Mouse (Mus musculus) liver, embryonic 16.5 days (tissue): ENCODE measurements around the gene Mef2d. TPM values are rescaled to one million over a fixed set of nuclear protein-coding genes. Genes with fewer than 3 reads are reported as not detected.
A peak's percentile ranks its signal among the peaks of the same experiment; 100 is the strongest.
"Not testable (repeated sequence)": the region's sequence is repeated elsewhere in the genome, so short reads cannot be mapped to it uniquely, and the experiment has no call there.

ENCODE experiments used
- ATAC-seq: fragments of 200-750 bp; cut with Nextera tagmentation; 2 replicates; pipeline ENCODE4 v1.8.0; 2017; ENCODE audit warnings: low read depth, mild to moderate bottlenecking, moderate number of reproducible peaks, moderate library complexity
- H3K27ac ChIP-seq: fragments of 300-500 bp; sonication (generic); 2 replicates; pipeline ENCODE4 v1.5.1; 2014; ENCODE audit warnings: mild to moderate bottlenecking, low read length
- H3K27me3 ChIP-seq: fragments of 300-500 bp; sonication (generic); 2 replicates; pipeline ENCODE4 v1.6.1; 2014; ENCODE audit warnings: low read depth, low read length, mixed read lengths; ENCODE audit not compliant: control insufficient read depth, insufficient read depth
- H3K36me3 ChIP-seq: fragments of 300-500 bp; sonication (generic); 2 replicates; pipeline ENCODE4 v1.6.1; 2014; ENCODE audit warnings: mild to moderate bottlenecking; ENCODE audit not compliant: control insufficient read depth, insufficient read depth
- H3K4me1 ChIP-seq: fragments of 300-500 bp; sonication (generic); 2 replicates; pipeline ENCODE4 v1.6.1; 2014; ENCODE audit warnings: low read depth, low read length, mixed read lengths; ENCODE audit not compliant: control insufficient read depth
- H3K4me2 ChIP-seq: fragments of 300-500 bp; sonication (generic); 2 replicates; pipeline ENCODE4 v1.6.1; 2014; ENCODE audit warnings: low read depth, low read length, mixed read lengths
- H3K4me3 ChIP-seq: fragments of 300-500 bp; sonication (generic); 2 replicates; pipeline ENCODE4 v1.5.1; 2014; ENCODE audit warnings: low read depth, mild to moderate bottlenecking, low read length
- H3K9ac ChIP-seq: fragments of 300-500 bp; sonication (generic); 2 replicates; pipeline ENCODE4 v1.6.1; 2014; ENCODE audit warnings: low read depth, low read length
- H3K9me3 ChIP-seq: fragments of 300-500 bp; sonication (generic); replicated peaks from 2 replicates; pipeline ENCODE4 v1.6.1; 2016; ENCODE audit warnings: low read length; ENCODE audit not compliant: control insufficient read depth
- WGBS: fragments of 180-500 bp; shearing (Covaris S2); extraction: QIAGEN DNeasy Blood & Tissue Kit; methylation state at CpG from one replicate; pipeline ENCODE4 v1.1.7; 2014; ENCODE audit not compliant: insufficient replicate concordance; 5-methylcytosine and 5-hydroxymethylcytosine counted together
- polyA plus RNA-seq: library from polyadenylated mRNA; unstranded; fragments of >200 nt; fragmentation: Nextera tagmentation; extraction: Ambion mirVana; gene quantifications from 2 replicates; pipeline ENCODE4 v1.2.1, GENCODE M21; 2015

Mef2d gene
- polyA plus RNA-seq, 1 experiment from 2014 or later, result 7.9 TPM

- not testable (repeated sequence) for H3K9me3 ChIP-seq, H3K36me3 ChIP-seq, H3K4me1 ChIP-seq, H3K27ac ChIP-seq, H3K27me3 ChIP-seq, ATAC-seq
- H3K4me2 ChIP-seq, result peak overlapping the region; percentile 69
- WGBS, result 21% methylated on average over 11 of the region's 11 CpGs
- peak overlapping the region; percentile 81 for H3K9ac ChIP-seq
- H3K4me3 ChIP-seq, result peak overlapping the region; percentile 80
Observed at GRCm38 (mm10) chr3:88178346-88178733, 36.2 kb downstream of the Mef2d start.

- Histone ChIP-seq H3K9me3 (no peaks in the 10 kb centered on the region), H3K4me2 (no peak overlapping the region), H3K27me3 (no peaks in the 10 kb centered on the region), H3K9ac (no peak overlapping the region), H3K36me3 (no peaks in the 10 kb centered on the region), H3K27ac (no peak overlapping the region), H3K4me1 (peaks cover 7% of the 10 kb centered on the region), H3K4me3 (no peak overlapping the region)
- WGBS, result 75% methylated on average over 4 of the region's 4 CpGs
- ATAC-seq, result no peak
Observed at GRCm38 (mm10) chr3:88178986-88179385, 36.8 kb downstream of the Mef2d start.

- Histone ChIP-seq H3K9ac (no peak overlapping the region), H3K9me3 (no peaks in the 10 kb centered on the region), H3K36me3 (no peaks in the 10 kb centered on the region), H3K4me1 (peaks cover 7% of the 10 kb centered on the region), H3K27me3 (no peaks in the 10 kb centered on the region), H3K27ac (no peak overlapping the region), H3K4me3 (no peak overlapping the region), H3K4me2 (no peak overlapping the region)
- ATAC-seq, result no peak
- WGBS, result 54% methylated on average over 4 of the region's 4 CpGs
Observed at GRCm38 (mm10) chr3:88181374-88181773, 39.2 kb downstream of the Mef2d start.

GRCm38 (mm10) chr3:88186424-88186823, 44.3 kb downstream of the Mef2d start:
- 62% methylated on average over 3 of the region's 3 CpGs for WGBS
- H3K4me3 ChIP-seq, result no peak overlapping the region
- no peaks in the 10 kb centered on the region for H3K4me1 ChIP-seq
- no peak overlapping the region for H3K9ac ChIP-seq
- no peaks in the 10 kb centered on the region for H3K36me3 ChIP-seq
- H3K27me3 ChIP-seq, result no peaks in the 10 kb centered on the region
- no peaks in the 10 kb centered on the region for H3K9me3 ChIP-seq
- no peak overlapping the region for H3K27ac ChIP-seq
- ATAC-seq, result no peak
- no peak overlapping the region for H3K4me2 ChIP-seq

- 8% methylated on average over 3 of the region's 3 CpGs for WGBS
- Histone ChIP-seq H3K27ac (no peak overlapping the region), H3K9me3 (no peaks in the 10 kb centered on the region), H3K4me1 (no peaks in the 10 kb centered on the region), H3K4me2 (no peak overlapping the region), H3K9ac (no peak overlapping the region), H3K27me3 (peaks cover 16% of the 10 kb centered on the region), H3K4me3 (no peak overlapping the region), H3K36me3 (no peaks in the 10 kb centered on the region)
- ATAC-seq, result no peak
Observed at GRCm38 (mm10) chr3:88191146-88191545, 49.0 kb downstream of the Mef2d start.

GRCm38 (mm10) chr3:88191820-88192616, 49.8 kb downstream of the Mef2d start:
- Histone ChIP-seq H3K4me1 (no peaks in the 10 kb centered on the region), H3K36me3 (no peaks in the 10 kb centered on the region), H3K27ac (no peak overlapping the region), H3K9ac (no peak overlapping the region), H3K9me3 (no peaks in the 10 kb centered on the region), H3K4me2 (no peak overlapping the region), H3K27me3 (peaks cover 22% of the 10 kb centered on the region), H3K4me3 (no peak overlapping the region)
- ATAC-seq, result no peak
- 25% methylated on average over 9 of the region's 9 CpGs for WGBS

- peaks cover 3% of the 10 kb centered on the region for H3K4me1 ChIP-seq
- H3K4me2 ChIP-seq, result no peak overlapping the region
- H3K9me3 ChIP-seq, result no peaks in the 10 kb centered on the region
- H3K4me3 ChIP-seq, result no peak overlapping the region
- no peak overlapping the region for H3K27ac ChIP-seq
- H3K36me3 ChIP-seq, result no peaks in the 10 kb centered on the region
- WGBS, result 16% methylated on average over 10 of the region's 10 CpGs
- ATAC-seq, result no peak
- H3K27me3 ChIP-seq, result peaks cover 76% of the 10 kb centered on the region
- no peak overlapping the region for H3K9ac ChIP-seq
Observed at GRCm38 (mm10) chr3:88197741-88198504, 55.8 kb downstream of the Mef2d start.

GRCm38 (mm10) chr3:88198505-88199020, 56.4 kb downstream of the Mef2d start:
- no peak overlapping the region for H3K27ac ChIP-seq
- 6% methylated on average over 9 of the region's 9 CpGs for WGBS
- ATAC-seq, result no peak
- H3K9me3 ChIP-seq, result no peaks in the 10 kb centered on the region
- H3K36me3 ChIP-seq, result no peaks in the 10 kb centered on the region
- H3K4me3 ChIP-seq, result no peak overlapping the region
- peaks cover 3% of the 10 kb centered on the region for H3K4me1 ChIP-seq
- peaks cover 78% of the 10 kb centered on the region for H3K27me3 ChIP-seq
- no peak overlapping the region for H3K9ac ChIP-seq
- no peak overlapping the region for H3K4me2 ChIP-seq
